Mouse (Mus musculus) megakaryocyte-erythroid progenitor cell, adult 5-6 weeks (primary cell): Measurements from ENCODE around the gene A530084C06Rik. TPM values are rescaled to one million over a fixed set of nuclear protein-coding genes. Genes with fewer than 3 reads are reported as not detected.
A peak's percentile ranks its signal among the peaks of the same experiment; 100 is the strongest.

Experiments
- ATAC-seq: replicated peaks from 2 replicates; pipeline ENCODE4 v1.8.0; 2016; ENCODE audit warnings: mild to moderate bottlenecking, inconsistent platforms; ENCODE audit not compliant: severe bottlenecking, poor library complexity, low FRiP score, low TSS enrichment
- total RNA-seq, 2 experiments: library from RNA; stranded (forward) in 1 of 2; stranded (reverse) in 1 of 2; fragments of 200-1000, 215-1000 nt in 1 of 2; fragments of >200 nt in 1 of 2; fragmentation: Nextera tagmentation in 1 of 2; gene quantifications; 2 replicates each; pipeline ENCODE4 v1.2.3; 2014 to 2017

A530084C06Rik gene
- total RNA-seq (2014; fragmentation: Nextera tagmentation) (not detected in 2 replicates), total RNA-seq (2017) (not detected in 2 replicates)

- no peak for ATAC-seq
Measured at GRCm38 (mm10) chr13:31558521-31559418, at the start of gene A530084C06Rik. A530084C06Rik (minus strand) TSS chr13:31559333.

GRCm38 (mm10) chr13:31603964-31604363 lies 44.8 kb upstream of the A530084C06Rik start:
- ATAC-seq, result no peak

- ATAC-seq, result no peak
Measured at GRCm38 (mm10) chr13:31599576-31599975, 40.4 kb upstream of the A530084C06Rik start.

GRCm38 (mm10) chr13:31587341-31587740 lies 28.2 kb upstream of the A530084C06Rik start:
- no peak for ATAC-seq

GRCm38 (mm10) chr13:31579866-31580265 lies 20.7 kb upstream of the A530084C06Rik start:
- ATAC-seq, result no peak

GRCm38 (mm10) chr13:31578389-31578788 lies 19.3 kb upstream of the A530084C06Rik start:
- ATAC-seq, result no peak

- ATAC-seq, result no peak
Measured at GRCm38 (mm10) chr13:31577576-31577975, 18.4 kb upstream of the A530084C06Rik start.

- no peak for ATAC-seq
Measured at GRCm38 (mm10) chr13:31576696-31577095, 17.6 kb upstream of the A530084C06Rik start.

- no peak for ATAC-seq
Measured at GRCm38 (mm10) chr13:31574627-31575026, 15.5 kb upstream of the A530084C06Rik start.

- ATAC-seq, result no peak
Measured at GRCm38 (mm10) chr13:31572806-31573508, 13.8 kb upstream of the A530084C06Rik start.

- no peak for ATAC-seq
Measured at GRCm38 (mm10) chr13:31567617-31568294, 8.6 kb upstream of the A530084C06Rik start.

- ATAC-seq, result no peak
Measured at GRCm38 (mm10) chr13:31567099-31567498, 8.0 kb upstream of the A530084C06Rik start.

- no peak for ATAC-seq
Measured at GRCm38 (mm10) chr13:31564394-31564793, 5.3 kb upstream of the A530084C06Rik start.

GRCm38 (mm10) chr13:31559419-31560144 lies 449 bp upstream of the A530084C06Rik start:
- peak; percentile 80 for ATAC-seq

GRCm38 (mm10) chr13:31557768-31558520 lies 1.2 kb downstream of the A530084C06Rik start:
- peak; percentile 72; the same call in 1 of the 2 replicates for ATAC-seq

- no peak for ATAC-seq
Measured at GRCm38 (mm10) chr13:31556964-31557767, 2.0 kb downstream of the A530084C06Rik start.

GRCm38 (mm10) chr13:31555834-31556233 lies 3.3 kb downstream of the A530084C06Rik start, which contains the start of gene Foxq1:
Foxq1 (plus strand) TSS chr13:31556134.
- no peak for ATAC-seq

- no peak for ATAC-seq
Measured at GRCm38 (mm10) chr13:31547610-31548009, 11.5 kb downstream of the A530084C06Rik start.
